Mouse (Mus musculus) inflammation-experienced regulatory T-cells, adult 6 months (primary cell): Measurements from ENCODE around the gene Olfr414. TPM values are rescaled to one million over a fixed set of nuclear protein-coding genes. Genes with fewer than 3 reads are reported as not detected.

Experiments used
- ATAC-seq: one replicate; pipeline ENCODE4 v1.8.0; 2017
- polyA plus RNA-seq, 3 experiments: library from polyadenylated mRNA; unstranded; fragments of 100-300 nt; shearing (Covaris generic); gene quantifications; one replicate each; pipeline ENCODE4 v1.2.1; 2017

Gene Olfr414
- not detected for polyA plus RNA-seq

DNA sequence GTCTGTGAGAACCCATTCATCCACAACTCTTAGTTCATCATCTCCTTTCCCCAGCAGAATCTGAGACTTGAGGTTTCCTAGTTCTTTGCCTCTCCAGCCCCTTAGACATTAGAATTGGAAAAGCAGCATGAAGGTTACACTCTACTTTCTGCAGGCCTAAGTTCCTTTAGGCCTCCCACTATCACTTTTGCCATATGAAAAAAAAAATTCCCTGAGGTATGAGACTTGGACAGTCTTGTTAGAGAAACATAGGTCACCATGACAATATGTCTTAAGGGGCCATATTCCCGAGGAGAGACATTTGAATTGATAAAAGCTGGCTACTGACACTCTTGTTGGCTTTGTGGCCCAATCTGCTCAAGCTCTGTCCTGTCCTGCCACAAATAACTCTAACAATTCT is at the start of gene Olfr414:
Gene Olfr414, plus strand, starts transcription at position 301 of the 400 bp plus-strand sequence.
- ATAC-seq, result no peak

GRCm38 (mm10) chr1:174390746-174391145 is 33.1 kb upstream of the Olfr414 start, which contains the start of gene Olfr248:
Gene Olfr248, plus strand, starts transcription at chr1:174391046.
- no peak for ATAC-seq

- ATAC-seq, result no peak
Observed at GRCm38 (mm10) chr1:174422959-174423358, 905 bp upstream of the Olfr414 start.

DNA sequence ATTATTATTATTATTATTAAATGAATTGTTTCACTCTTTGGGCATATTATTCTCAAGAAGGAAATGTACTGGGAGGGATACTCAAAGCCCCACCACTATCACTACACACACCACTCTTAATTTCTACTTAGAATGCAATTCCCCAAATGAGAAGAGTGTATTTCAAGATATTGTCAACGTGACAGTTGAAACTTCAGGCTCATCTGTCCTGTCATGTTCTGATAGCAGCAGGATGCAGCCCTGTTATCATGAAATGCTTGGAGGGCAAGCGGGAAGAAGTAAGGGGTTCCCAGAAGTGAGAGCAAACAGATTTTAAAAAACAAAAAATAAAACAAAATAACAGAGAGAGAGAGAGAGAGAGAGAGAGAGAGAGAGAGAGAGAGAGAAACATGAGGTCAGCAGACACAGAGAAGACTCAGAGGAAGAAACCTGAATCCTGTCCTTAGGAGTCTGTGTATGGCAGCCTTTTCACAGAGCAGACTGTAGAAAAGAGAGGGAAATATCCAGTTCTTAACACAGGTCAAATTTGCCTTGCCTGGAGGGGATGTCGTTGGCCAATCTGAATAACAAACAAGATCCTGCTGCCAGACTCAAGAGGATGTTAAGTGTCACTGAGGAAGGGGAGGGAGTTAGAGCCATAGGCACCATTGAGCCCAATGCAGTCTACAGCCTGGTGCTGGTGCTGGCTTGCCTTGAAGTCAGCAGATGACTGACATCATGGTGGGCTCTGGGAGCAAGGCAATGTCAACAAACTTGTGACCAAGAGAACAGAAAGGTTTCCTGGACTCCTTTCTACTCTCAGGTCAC is 2.5 kb downstream of the Olfr414 start:
- no peak for ATAC-seq

DNA sequence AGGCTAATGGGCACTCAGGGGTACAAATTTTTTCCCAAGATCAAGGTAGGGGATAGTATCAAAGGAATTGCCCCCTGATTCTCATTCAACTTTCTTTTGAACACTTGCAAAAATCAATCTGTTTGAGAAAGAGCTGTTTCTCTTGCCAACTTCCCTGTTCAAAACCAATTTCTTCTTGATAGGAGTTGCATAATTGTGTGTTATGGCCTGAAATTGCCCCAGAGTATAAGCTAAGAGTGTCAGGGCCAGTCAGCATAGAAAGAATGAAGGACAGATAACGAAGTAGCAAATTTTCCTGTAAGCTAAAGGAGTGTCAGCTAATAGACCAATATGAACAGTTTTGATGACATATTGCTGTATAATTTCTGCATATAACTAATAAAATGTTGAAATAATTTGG is 3.5 kb downstream of the Olfr414 start:
- ATAC-seq, result no peak

DNA sequence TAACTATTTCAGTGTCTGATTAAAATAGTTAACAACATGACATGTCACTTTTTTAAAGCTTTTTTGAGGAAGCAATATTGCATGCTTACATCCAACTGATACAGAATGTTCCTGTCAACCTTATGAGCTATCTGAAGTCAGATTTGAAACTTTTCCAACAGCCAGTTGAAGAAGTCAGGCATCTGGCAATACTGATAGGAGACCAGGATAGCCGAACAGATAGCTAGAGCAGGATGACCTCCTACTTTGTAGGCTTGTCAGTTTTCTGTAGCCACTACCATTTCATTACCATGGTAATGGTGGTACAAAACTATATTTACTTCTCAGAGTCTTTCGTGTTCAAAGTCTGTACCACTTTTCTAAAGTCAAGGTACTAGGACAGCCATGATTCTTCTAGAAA is 4.5 kb downstream of the Olfr414 start:
- no peak for ATAC-seq

DNA sequence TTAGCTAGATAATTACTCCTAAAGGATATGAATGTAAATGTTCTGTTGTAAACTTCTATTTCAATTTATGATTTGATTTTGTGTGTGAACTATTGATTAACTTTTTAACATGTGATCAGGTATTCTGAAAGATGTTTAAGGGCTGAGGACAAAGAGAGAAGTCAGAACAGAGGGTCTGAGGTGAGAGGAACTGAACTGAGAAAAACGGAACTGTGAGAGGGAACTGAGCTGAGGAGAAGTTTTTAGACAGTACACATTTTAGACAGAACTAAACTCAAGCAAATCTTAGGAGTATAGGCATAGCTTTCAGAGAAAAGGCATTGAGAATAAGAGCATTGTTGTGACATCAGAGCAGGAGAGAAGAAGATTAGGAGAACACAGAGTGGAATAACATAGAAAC is 10.3 kb downstream of the Olfr414 start:
- ATAC-seq, result no peak

DNA sequence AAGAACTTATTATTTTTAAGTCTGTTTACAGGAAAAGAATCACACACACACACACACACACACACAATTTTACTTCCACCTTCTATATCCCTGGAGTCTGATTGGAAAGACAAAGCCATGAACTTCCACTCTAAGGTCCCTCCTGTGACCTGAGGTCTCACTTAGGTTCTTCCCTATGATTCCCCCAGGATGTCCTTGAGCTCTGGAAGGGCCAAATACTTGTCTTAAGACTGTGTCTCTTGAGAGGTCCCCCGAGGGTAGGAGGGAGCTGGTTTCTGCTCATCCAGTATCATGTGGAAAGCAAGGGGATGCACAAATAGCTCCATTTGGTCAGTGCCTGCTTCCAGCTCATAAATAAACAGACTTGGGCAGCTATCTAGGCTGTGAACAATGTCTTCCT is 17.9 kb downstream of the Olfr414 start, which contains the start of gene Olfr220:
Gene Olfr220, plus strand, starts transcription at position 301 of the 400 bp plus-strand sequence.
- ATAC-seq, result no peak

DNA sequence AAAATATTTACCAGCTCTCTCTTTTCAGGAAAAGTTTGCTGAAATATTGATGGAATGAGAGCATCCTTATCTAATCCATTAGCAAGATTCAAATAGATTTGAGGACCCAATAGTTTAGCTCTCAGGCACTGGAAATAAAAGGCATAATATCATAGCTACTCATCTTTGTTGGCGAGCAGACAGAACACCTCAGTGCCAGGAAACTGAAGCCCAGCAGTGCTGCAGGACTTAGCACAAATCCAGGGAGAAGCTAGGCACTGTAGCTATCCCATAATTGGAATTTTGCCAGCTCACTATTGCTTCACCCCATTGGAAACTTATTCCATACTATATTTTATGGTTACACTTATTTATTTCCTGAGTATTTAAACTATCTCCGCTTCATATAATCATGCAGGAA is 31.2 kb downstream of the Olfr414 start:
- ATAC-seq, result no peak

GRCm38 (mm10) chr1:174465385-174465784 is 41.5 kb downstream of the Olfr414 start:
- no peak for ATAC-seq

DNA sequence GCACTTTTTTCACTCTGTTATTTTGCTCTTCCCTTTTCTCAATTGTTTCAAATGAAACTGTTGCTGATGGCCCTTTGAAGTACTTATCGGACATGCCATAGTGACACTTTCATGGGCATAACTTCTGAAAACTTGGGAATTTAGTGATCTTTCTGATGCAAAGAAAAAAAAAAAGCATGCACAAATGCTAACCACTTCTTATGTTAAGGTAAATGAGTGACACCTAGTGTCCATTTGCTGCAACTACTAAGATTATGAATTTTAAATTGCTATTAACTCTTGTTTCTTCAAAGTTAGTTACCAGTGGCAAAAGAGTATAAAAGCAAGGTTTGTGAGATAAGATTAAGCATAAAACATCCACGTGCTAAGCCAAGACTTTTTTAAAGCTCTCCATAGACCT is 42.4 kb downstream of the Olfr414 start:
- ATAC-seq, result no peak

GRCm38 (mm10) chr1:174469736-174470135 is 45.9 kb downstream of the Olfr414 start:
- no peak for ATAC-seq

DNA sequence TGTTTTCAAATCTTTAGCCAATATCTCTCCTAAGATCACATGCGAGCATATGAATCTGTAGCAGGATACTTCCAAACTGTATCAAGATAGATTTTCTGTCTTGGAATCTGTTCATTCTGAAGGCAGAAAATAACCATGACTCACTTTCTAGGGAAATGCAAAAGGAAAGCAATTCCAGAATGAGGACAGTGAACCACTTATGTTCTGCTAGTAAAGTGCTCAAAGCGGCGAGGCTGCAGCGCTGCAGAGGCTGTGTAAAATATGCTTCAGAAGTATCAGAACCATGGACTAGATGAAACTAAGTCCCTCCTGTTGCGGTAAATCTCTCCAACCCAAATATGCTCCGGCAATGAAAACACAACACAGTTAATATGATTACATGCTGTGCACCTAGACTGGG is 58.7 kb downstream of the Olfr414 start:
- ATAC-seq, result no peak

Other genes with a start within 250 kb of the Olfr414 start
- gene Olfr419, start 172.0 kb upstream of the Olfr414 start, polyA plus RNA-seq, result not detected
- gene Mptx1, start 93.5 kb upstream of the Olfr414 start, polyA plus RNA-seq, result not detected
- gene Olfr417, start 58.9 kb upstream of the Olfr414 start, polyA plus RNA-seq, result not detected
- gene Olfr248, start 33.0 kb upstream of the Olfr414 start, polyA plus RNA-seq, result not detected
- gene Olfr220, start 18.0 kb downstream of the Olfr414 start, polyA plus RNA-seq, result not detected
- gene Fmn2, start 77.8 kb downstream of the Olfr414 start, polyA plus RNA-seq, result not detected